Mouse (Mus musculus) inflammation-experienced regulatory T-cells, adult 16 weeks (primary cell): ENCODE data around the gene Tsr2. TPM values are rescaled to one million over a fixed set of nuclear protein-coding genes. Genes with fewer than 3 reads are reported as not detected.

Experiments used
- polyA plus RNA-seq: library from polyadenylated mRNA; unstranded; fragments of 100-300 nt; shearing (Covaris generic); gene quantifications from one replicate; pipeline ENCODE4 v1.2.1, GENCODE M21; 2017

Gene Tsr2
- 26.9 TPM for polyA plus RNA-seq

GRCm38 (mm10) chrX:151096171-151097058, at the start of gene Tsr2:
Gene Tsr2, minus strand, starts transcription at chrX:151096543.

GRCm38 (mm10) chrX:151045850-151046249, 50.5 kb downstream of the Tsr2 start, which contains the start of gene Fgd1:
Gene Fgd1, plus strand, starts transcription at chrX:151046150.

Other genes with a start within 250 kb of the Tsr2 start
- gene Gnl3l, start 79.2 kb downstream of the Tsr2 start, polyA plus RNA-seq, result 32.7 TPM
- gene Fgd1, start 50.4 kb downstream of the Tsr2 start, polyA plus RNA-seq, result 0.18 TPM
- gene Wnk3, start 101.5 kb upstream of the Tsr2 start, polyA plus RNA-seq, result 0.26 TPM
- gene Fam120c, start 247.6 kb upstream of the Tsr2 start, polyA plus RNA-seq, result 3.8 TPM